ENCODE assay signal across 8 mouse cellular contexts in the genomic region with DNA sequence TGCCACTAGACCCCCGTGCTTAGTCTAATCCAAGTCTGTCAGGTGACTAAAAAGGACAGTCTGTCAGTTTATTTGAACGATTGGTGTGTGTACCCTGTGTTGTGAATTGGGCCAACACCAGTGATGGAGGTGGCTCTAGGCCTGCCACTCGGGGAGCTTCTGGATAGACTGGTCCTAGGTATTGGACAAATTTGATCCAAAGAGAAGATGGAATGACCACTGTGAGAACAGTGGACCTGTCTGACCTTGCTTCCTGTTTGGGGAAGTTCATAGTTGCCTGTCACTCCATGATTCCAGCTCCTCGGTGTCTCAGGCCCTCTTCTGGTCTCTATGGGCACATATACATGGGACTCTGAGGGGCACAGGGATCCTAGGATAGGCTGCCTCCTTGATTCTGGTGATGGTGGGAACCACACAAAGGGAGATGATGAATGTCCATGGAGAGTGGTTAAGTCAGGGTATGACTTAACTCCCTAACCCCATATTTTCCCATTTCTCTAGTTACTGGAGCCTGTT. TPM values are rescaled to one million over a fixed set of nuclear protein-coding genes. Genes with fewer than 3 reads are reported as not detected.
DNase-seq lines count a peak whose midpoint lies in the region; ATAC-seq lines count a peak whose summit lies in the region.

No protein-coding gene starts in this region.

- peak overlapping the region; percentile 94 for H3K4me3 ChIP-seq in heart, embryonic 12.5 days
- peak overlapping the region; percentile 84 for H3K4me3 ChIP-seq in hindbrain, embryonic 13.5 days
- peak overlapping the region; percentile 93 for H3K4me3 ChIP-seq in midbrain, embryonic 11.5 days (ENCODE audit: low read depth, low read length)

- no peak for DNase-seq in heart, adult 9 months (ENCODE audit: low spot score in 2 of 2)
- DNase-seq in MN1 (ENCODE audit: low spot score) = peak; percentile 47
- DNase-seq in midbrain, embryonic 11.5 days (ENCODE audit: low spot score, missing footprints) = no peak
- no peak for DNase-seq in cerebellum, adult 9-11 months
- no peak for DNase-seq in frontal cortex, adult 2 months (ENCODE audit: extremely low spot score in 1 of 2, low spot score in 1 of 2)
- no peak for DNase-seq in urinary bladder, postnatal 25 days (ENCODE audit: low spot score)

- no peaks in the 10 kb centered on the region for H3K9me3 ChIP-seq in heart, embryonic 12.5 days (replicated peaks)
- no peaks in the 10 kb centered on the region for H3K9me3 ChIP-seq in hindbrain, embryonic 13.5 days
- no peaks in the 10 kb centered on the region for H3K9me3 ChIP-seq in midbrain, embryonic 11.5 days (ENCODE audit: control insufficient read depth, low read length)

- H3K4me1 ChIP-seq in heart, embryonic 12.5 days (replicated peaks) = peaks cover 23% of the 10 kb centered on the region
- H3K4me1 ChIP-seq in hindbrain, embryonic 13.5 days (replicated peaks) = peaks cover 21% of the 10 kb centered on the region
- peaks cover 16% of the 10 kb centered on the region for H3K4me1 ChIP-seq in midbrain, embryonic 11.5 days (ENCODE audit: control insufficient read depth, insufficient read depth, low read length)

- WGBS in heart, embryonic 12.5 days = 35% methylated on average over 4 of the region's 4 CpGs
- WGBS in hindbrain, embryonic 13.5 days = 51% methylated on average over 4 of the region's 4 CpGs
- 46% methylated on average over 4 of the region's 4 CpGs for WGBS in midbrain, embryonic 11.5 days

- peak overlapping the region; percentile 95 for H3K4me2 ChIP-seq in heart, embryonic 12.5 days
- peak overlapping the region; percentile 95 for H3K4me2 ChIP-seq in hindbrain, embryonic 13.5 days
- H3K4me2 ChIP-seq in midbrain, embryonic 11.5 days = peak overlapping the region; percentile 71

- no peak for ATAC-seq in heart, embryonic 12.5 days (ENCODE audit: insufficient number of reproducible peaks, low FRiP score)
- no peak for ATAC-seq in hindbrain, embryonic 13.5 days (ENCODE audit: low FRiP score)
- no peak for ATAC-seq in midbrain, embryonic 11.5 days (ENCODE audit: low FRiP score)

- H3K9ac ChIP-seq in heart, embryonic 12.5 days = peak overlapping the region; percentile 99
- H3K9ac ChIP-seq in hindbrain, embryonic 13.5 days = peak overlapping the region; percentile 97
- peak overlapping the region; percentile 95 for H3K9ac ChIP-seq in midbrain, embryonic 11.5 days (ENCODE audit: low read length)

- no peaks in the 10 kb centered on the region for H3K27me3 ChIP-seq in heart, embryonic 12.5 days (replicated peaks)
- H3K27me3 ChIP-seq in hindbrain, embryonic 13.5 days = no peaks in the 10 kb centered on the region
- H3K27me3 ChIP-seq in midbrain, embryonic 11.5 days (ENCODE audit: control insufficient read depth, insufficient read depth, low read length) = no peaks in the 10 kb centered on the region

- peak overlapping the region; percentile 33; the same call in 1 of the 2 replicates for H3K27ac ChIP-seq in heart, embryonic 12.5 days (ENCODE audit: poor library complexity, severe bottlenecking)
- no peak overlapping the region for H3K27ac ChIP-seq in hindbrain, embryonic 13.5 days
- no peak overlapping the region for H3K27ac ChIP-seq in midbrain, embryonic 11.5 days (ENCODE audit: low read depth, low read length)

- H3K36me3 ChIP-seq in heart, embryonic 12.5 days = peaks cover 33% of the 10 kb centered on the region
- peaks cover 34% of the 10 kb centered on the region for H3K36me3 ChIP-seq in hindbrain, embryonic 13.5 days
- peaks cover 11% of the 10 kb centered on the region for H3K36me3 ChIP-seq in midbrain, embryonic 11.5 days (ENCODE audit: control insufficient read depth, insufficient read depth, low read length)

RNA-seq across cellular contexts. Expression of gene Rps16, which starts 1.3 kb away (rescaled TPM):
- 629 and 630 TPM in 2 replicates for polyA plus RNA-seq in heart, embryonic 12.5 days (2016; fragmentation: Nextera tagmentation; extraction: Ambion mirVana)
- 537 and 543 TPM in 2 replicates for polyA plus RNA-seq in hindbrain, embryonic 13.5 days (2015; fragmentation: Nextera tagmentation; extraction: Ambion mirVana)
- polyA plus RNA-seq in midbrain, embryonic 11.5 days (2014; fragmentation: Nextera tagmentation; extraction: Ambion mirVana) = 740 and 824 TPM in 2 replicates
- polyA plus RNA-seq in frontal cortex, adult 2 months (2012; rRNA removed) = 618 and 661 TPM in 2 replicates

RNA-seq across cellular contexts. Expression of gene Supt5, which starts 13.2 kb away (rescaled TPM):
- 73.4 and 76.7 TPM in 2 replicates for polyA plus RNA-seq in heart, embryonic 12.5 days (2016; fragmentation: Nextera tagmentation; extraction: Ambion mirVana)
- polyA plus RNA-seq in hindbrain, embryonic 13.5 days (2015; fragmentation: Nextera tagmentation; extraction: Ambion mirVana) = 92.1 and 97.7 TPM in 2 replicates
- 71.3 and 82.2 TPM in 2 replicates for polyA plus RNA-seq in midbrain, embryonic 11.5 days (2014; fragmentation: Nextera tagmentation; extraction: Ambion mirVana)
- polyA plus RNA-seq in frontal cortex, adult 2 months (2012; rRNA removed) = 114 and 117 TPM in 2 replicates

RNA-seq across cellular contexts. Expression of gene Plekhg2, which starts 20.7 kb away (rescaled TPM):
- 58.0 and 65.3 TPM in 2 replicates for polyA plus RNA-seq in heart, embryonic 12.5 days (2016; fragmentation: Nextera tagmentation; extraction: Ambion mirVana)
- polyA plus RNA-seq in hindbrain, embryonic 13.5 days (2015; fragmentation: Nextera tagmentation; extraction: Ambion mirVana) = 32.0 and 34.6 TPM in 2 replicates
- polyA plus RNA-seq in midbrain, embryonic 11.5 days (2014; fragmentation: Nextera tagmentation; extraction: Ambion mirVana) = 36.1 and 39.4 TPM in 2 replicates
- 4.3 and 6.3 TPM in 2 replicates for polyA plus RNA-seq in frontal cortex, adult 2 months (2012; rRNA removed)

RNA-seq across cellular contexts. Expression of gene Zfp36, which starts 28.3 kb away (rescaled TPM):
- 15.9 and 16.5 TPM in 2 replicates for polyA plus RNA-seq in heart, embryonic 12.5 days (2016; fragmentation: Nextera tagmentation; extraction: Ambion mirVana)
- 4.6 and 4.9 TPM in 2 replicates for polyA plus RNA-seq in hindbrain, embryonic 13.5 days (2015; fragmentation: Nextera tagmentation; extraction: Ambion mirVana)
- 3.3 and 3.5 TPM in 2 replicates for polyA plus RNA-seq in midbrain, embryonic 11.5 days (2014; fragmentation: Nextera tagmentation; extraction: Ambion mirVana)
- polyA plus RNA-seq in frontal cortex, adult 2 months (2012; rRNA removed) = 3.1 and 3.9 TPM in 2 replicates

RNA-seq across cellular contexts. Expression of gene Timm50, which starts 39.9 kb away (rescaled TPM):
- polyA plus RNA-seq in heart, embryonic 12.5 days (2016; fragmentation: Nextera tagmentation; extraction: Ambion mirVana) = 133 and 136 TPM in 2 replicates
- polyA plus RNA-seq in hindbrain, embryonic 13.5 days (2015; fragmentation: Nextera tagmentation; extraction: Ambion mirVana) = 134 and 136 TPM in 2 replicates
- polyA plus RNA-seq in midbrain, embryonic 11.5 days (2014; fragmentation: Nextera tagmentation; extraction: Ambion mirVana) = 195 and 214 TPM in 2 replicates
- polyA plus RNA-seq in frontal cortex, adult 2 months (2012; rRNA removed) = 53.0 and 58.6 TPM in 2 replicates
